Mouse (Mus musculus): ENCODE data around the gene Atp2a3.
A peak's percentile ranks its signal among the peaks of the same experiment; 100 is the strongest.

Gene Atp2a3

DNA sequence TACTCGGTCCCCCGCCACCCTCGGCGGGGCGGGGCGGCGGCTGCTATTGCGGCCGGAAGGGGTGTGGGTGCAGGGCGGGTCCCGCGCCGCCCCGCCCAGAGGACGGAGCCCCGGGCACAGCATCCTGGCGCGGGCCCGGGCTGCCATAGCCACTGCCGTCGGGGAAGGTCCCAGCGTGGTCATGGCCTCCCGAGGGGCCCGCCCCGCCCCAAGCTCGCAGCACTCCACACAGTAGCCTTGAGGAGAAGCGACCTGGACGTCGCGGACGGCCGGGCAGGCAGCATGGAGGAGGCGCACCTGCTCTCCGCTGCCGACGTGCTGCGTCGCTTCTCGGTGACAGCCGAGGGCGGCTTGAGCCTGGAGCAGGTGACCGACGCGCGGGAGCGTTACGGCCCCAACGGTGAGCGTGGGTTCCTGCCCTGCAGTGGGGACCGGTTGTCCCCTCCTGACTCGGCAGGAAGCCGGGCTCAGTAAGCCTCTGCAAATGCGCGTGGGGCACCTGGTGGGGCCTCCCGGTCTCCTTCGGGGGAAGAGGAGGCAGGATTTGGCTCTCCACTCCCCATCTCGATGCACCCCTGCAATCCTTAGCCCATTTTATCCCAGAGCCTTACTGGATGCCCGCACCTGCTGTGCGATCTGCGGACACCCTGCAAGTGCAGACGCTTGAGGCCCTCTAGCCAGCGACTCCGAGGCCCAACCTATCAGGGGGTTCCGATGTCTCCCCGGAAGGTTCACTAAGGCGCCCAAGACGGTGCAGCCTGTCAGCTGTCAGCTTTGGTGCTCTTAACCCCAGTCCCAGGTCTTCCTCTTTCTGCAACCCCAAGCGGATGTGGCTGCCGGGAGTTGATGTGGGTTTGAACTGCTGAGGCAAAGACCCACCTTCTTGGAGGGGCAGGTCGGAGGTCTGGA, at the start of gene Atp2a3:
Gene Atp2a3 (plus strand): TSS at position 98 of the 909 bp plus-strand sequence.
- DNase-seq: peak; percentile 56

DNA sequence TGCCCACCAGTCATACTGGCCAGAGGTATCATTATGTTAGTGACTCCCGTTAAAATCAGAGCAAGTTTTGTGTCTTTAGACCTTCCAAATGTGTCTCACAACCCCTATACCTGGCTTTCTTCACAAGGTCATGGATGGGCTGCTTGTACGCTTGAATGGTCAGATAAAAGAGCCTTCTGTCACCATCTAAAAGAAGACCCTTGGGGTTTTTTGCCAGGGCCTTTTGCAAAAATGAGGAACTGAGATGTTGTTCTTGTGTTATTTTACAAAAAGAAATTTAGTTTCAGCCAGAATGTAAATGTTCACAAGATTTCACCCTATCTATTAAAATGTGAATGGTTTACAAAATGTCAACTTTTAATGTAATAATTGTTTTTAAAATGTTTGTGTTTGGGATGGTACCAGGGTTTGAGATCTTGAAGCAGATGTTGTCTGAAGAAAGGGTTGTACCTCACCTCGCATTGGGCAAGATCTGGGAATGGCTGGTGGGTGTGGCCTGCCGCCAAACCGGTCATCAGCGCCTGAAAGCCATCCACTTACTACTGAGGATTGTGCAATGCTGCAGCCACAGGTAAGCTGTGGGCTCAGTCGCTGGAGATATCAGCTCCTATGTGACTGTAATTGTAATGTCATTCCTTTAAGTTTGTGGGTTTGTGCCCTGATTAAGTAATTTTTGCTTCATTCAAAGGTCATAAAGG, 43.5 kb upstream of the Atp2a3 start:
- DNase-seq: no peak

DNA sequence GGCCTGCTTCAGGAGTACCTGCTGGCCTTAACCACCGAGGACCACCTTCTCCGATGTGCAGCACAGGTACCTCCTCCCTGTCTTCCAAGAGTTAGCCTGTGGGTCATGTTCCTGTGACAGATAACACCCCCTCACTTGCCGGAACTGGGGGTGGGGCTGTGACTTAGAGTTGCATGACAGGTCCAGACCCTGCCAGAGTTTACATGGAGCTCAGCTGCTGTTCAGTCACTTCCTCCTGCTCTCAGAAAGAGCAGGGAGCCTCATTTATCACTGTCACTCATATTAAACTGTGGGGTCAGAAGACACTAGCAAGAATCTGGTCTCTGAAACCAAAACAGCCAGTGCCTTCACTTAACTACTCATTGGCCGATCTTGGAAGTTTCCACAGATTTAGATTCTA, 37.9 kb upstream of the Atp2a3 start:
- DNase-seq: peak; percentile 80

DNA sequence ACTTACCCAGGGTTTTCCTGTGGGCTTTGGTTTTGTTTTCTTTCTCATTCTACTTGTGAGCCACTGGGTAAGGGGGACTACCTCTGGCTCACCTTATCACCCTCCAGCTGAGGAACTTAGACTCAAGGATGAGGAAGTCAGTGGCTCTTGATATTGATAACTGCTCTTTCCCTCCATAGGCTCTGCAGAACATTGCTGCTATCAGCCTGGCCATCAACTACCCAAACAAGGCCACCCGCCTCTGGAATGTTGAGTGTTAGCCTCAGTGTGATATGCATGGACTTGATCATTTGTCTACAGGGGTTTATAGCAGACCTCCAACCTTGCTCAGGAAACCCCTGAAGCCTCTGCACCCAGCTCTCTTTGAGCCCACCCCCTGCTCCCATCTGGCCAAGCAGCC, 36.5 kb upstream of the Atp2a3 start:
- DNase-seq: no peak

DNA sequence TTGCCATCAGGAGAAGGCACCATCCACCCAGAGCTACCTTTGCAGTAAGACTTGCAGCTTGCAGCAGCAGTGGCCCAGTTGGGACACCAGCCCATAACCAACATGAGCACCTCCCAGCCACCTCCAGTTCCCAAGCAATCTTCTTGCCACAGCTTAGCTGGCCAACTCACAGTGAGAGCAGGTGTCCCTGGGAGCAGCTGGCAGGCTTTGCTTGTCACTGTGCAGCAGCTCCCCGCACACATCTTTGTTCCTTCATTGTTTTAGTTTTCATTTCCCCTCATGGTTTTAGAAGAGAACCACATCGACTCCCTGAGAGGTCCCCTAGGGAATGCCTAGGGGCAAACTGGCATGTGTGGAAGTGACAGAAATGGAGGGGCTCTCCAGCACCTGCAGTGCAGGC, 35.9 kb upstream of the Atp2a3 start:
- DNase-seq: no peak

DNA sequence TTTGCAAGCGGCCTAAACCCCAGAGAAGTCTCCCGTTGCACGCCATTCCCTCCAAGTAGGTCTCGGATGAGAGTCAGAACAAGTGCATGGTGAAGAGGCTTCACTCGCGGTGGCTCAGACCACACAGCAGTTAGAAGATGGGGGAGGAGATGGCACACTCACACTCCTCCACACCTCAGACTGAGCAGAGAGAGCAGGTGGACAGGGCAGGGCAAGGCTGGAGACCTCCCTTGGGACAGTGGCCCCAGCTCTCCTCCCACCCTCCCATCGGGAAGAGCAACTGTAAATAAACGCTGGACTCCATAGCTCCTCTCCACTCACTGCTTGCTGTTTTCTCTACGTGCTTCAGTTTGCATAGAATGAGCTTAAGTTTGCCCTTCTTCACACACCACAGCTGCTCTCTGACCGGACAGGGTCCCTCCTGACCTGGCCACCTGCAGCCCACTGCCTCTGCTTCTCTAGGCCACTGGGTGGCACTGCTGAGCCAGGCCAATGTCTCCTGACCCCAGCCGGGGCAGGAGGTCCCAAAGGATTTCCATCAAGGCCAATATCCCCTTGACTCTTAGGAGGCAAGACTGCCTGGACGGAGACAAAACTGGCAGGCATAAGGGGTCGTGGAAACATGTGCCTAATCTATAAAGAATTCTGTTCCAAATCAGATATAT, 34.6 kb upstream of the Atp2a3 start:
- peak; percentile 83 for DNase-seq

DNA sequence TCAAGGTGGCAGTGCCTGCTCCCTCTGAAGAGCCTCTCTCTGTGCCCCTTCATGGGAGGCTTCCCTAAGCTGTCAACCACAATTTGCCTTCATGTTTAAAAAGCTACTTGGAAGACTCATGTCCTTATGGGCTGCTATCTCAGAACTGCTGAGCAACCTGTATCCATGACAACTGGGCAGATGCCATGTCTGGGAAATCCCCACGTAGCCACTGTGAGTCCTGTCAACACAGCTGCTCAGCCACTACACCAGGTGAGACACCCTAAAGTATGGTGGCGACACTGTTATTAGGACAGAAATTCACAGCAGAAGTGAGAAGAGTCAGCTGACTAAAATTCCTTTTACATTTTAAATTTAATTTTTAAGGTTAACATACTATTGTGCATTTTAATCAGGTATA, 32.5 kb upstream of the Atp2a3 start:
- no peak for DNase-seq

DNA sequence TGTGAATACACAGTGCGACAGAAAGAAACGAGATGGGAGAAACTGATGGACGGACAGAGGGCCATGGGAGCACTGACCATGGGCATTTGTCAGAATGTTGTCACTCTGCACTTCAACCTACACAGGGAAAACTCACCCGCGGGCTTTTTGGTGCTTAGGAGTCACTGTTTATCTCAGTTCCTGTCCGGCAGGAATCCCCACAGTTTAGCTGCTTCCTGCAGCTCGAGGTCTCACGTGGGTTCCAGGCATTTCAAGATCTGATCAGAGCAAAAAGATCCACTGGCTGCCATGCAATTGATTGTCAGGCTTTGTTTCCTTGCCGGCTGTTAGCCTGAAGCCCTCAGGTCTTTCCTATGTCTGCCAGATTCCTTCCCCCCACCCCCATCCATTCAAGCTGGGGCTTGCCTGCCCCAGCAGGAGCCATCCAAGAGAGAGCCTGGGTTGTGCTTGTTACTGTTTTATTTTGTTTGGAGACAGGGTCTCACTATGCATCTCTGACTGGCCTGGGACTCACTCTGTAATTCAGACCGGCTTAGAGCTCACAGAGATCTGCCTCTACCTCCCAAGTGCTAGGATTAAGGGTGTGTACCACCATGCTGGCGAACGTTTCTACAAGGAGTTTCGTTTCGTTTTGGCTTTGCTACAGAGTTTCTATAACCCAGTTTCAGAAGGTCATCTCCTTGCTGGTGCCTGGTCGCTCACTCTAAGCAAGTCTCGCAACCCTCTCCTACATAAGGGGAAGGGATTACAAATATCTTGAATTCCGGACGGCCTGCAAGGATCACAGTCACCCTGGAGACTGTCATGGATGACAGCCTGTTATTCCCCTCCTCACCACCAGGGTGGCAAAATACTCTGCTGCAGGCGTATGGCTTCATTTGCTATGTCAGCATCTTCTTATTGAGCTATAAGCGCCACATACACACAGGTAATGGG, 20.5 kb upstream of the Atp2a3 start:
- peak; percentile 55 for DNase-seq

DNA sequence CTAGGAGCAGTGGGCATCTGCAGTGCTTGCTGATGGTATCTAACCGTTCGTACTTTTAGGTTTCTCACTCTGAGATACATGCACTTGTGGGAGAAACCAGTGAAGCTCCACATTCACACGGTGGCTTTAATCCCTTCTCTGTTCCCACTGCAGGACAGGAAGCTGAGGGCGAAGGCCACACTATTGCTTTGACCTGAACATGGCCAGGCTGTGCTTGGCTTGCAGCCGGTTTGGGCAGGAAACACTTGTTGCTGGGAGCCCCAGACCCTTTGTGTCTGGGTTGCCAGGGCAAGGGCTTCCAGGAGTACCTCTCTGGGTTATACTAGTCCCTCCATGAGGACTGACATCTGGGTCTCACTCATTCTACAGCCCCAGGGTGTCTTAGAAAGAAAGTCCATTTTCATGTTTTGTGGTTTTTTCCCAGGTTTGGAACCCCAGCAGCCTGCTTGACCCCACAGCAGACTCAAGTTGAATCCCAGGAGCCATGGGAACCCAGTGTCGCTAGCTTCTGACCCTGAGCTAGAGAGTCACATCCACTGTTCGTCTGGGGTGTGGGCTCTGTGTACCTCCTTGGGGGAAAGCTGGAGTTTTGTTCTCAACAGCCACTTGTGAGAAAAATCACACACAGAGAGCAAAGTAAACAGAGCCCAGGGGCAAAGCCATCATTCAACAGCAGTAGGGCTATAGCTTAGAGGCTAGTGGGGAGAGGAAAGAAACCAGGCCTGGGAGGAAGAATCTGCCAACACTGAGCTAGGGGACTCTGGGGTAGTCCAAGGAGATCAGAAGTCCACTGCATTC, 15.8 kb upstream of the Atp2a3 start:
- DNase-seq: peak; percentile 70

DNA sequence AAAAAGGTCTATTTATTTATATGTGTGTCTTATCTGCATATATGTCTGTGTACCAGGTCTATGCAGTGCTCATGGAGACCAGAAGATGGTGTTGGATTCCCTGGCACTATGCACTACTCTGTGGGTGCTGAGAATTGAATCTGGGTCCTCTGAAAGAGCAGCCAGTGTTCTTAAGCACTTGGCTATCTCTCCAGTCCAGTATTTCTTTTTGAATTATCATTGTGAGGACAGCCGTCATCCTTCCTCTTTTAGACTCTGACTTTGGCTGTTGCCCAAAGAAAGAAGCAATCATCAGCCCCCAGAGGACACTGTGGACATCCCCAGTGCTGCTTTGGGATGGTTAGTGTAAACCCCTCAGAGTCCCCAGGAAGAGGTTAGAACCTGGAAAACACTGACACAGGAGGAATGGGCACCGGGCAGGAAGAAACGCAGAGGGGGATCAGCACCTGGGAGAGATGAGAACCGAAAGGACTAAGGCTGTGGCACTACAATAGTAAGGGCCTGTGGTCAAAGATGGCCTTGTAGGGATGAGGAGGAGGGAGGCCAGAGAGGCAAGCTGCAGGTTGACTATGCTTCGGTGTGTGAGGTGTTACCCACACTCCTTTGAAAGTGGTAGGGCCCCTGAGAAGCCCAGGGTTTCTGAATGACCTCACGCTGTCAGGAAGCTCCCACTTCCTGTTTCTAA, 15.0 kb upstream of the Atp2a3 start:
- no peak for DNase-seq

DNA sequence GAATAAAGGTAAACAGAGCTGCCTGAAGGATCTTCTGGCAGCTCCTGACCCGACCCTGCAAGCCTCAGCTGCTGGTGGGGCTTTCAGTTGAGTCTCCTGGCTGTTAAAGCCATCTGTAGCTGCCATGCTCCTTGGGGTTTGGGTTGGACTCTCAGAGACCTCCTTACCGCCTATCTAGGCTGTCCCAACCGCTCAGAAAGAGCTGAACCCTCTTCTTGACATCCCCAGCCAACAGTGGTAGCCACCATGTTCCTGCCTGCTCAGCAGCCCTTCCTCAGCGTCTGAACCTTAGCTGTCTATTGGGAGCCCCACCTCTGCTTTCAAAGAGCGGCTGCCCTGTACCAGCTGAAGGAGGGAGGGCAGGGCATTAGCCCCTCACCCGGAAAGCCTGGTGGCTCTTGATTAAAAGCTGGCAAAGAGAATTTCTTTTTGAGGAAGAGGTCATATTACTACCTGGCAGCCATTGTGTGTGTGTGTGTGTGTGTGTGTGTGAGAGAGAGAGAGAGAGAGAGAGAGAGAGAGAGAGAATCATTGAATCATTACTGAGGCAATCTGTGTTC, 14.3 kb upstream of the Atp2a3 start:
- no peak for DNase-seq

DNA sequence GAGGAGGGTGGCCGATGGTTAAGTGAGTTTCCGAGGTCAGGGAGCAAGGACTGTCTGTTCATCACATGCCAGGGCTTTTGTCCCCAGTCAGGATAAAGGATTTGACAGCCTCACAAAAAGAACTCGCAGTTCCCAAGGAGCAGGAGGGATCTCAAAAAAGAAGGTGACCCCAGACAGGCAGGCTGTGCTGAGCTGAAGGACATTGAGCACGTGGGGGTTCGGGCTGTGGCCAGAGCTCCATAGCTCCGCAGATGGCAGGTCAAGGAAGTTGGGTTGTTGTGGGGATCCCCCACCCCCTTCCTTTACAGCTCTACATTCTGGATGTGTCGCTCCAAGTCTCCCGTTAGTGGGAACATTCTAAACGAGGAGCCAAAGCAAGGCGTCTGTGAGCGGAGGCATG, 13.1 kb upstream of the Atp2a3 start:
- DNase-seq: no peak

DNA sequence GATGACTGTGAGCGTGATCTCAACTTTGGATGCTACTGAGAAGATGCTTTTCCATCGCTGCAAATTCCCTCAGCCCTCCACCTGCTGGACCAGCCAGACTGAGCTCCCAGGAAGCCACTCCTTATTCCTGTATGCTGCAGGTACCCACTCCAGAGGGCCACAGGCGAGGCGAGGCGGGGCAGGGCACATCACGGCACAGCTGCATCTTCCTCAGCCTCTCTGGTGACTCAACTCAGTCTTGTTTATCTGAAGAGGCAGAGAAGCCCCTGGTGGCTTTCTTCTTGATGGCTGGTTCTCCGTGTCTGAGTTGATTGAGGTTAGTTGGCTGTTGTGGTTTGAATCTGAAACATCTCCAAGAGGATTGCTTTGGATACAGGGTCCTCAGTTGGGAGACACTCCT, 12.7 kb upstream of the Atp2a3 start:
- DNase-seq: no peak

DNA sequence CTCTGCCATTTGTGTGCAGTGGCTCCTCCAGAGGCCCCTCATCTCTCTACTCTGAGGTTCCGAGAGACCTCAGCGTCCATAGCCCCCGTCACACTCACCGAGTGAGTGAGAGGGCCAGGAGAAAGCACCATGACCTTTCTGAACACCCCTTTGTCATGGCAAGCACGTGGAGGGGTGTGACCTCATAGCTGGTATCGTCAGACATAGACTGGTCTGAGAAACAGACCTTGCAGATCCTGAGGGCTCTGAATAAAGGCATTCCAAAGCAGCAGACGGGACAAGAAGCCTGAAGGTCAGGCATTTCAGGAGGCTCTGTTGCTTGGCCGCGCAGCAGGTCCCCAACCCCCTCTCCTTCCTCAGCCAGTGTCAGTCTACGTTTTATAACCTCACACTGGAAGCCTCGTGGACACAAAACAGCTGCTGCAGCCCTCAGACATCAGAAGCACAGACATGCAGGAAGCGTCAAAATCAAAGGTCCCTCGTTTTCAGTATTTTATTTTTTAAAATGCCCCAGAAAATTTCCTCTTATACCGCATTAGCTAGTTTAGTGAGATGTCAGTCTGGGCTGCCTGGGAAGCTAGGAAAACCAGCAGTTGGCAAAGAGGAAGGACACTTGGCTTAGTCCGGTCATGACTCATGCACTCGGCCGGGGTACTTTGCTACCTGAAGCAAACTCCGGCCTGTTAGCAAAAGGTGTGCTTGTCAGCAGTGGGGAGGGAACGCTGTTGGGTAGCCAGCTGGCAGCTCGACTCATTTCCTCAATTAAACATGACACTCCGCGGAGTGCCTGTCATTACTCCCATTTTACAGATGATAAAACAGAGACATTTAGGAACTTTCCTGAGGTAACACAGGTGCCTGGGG, 9.6 kb upstream of the Atp2a3 start:
- DNase-seq: peak; percentile 73

DNA sequence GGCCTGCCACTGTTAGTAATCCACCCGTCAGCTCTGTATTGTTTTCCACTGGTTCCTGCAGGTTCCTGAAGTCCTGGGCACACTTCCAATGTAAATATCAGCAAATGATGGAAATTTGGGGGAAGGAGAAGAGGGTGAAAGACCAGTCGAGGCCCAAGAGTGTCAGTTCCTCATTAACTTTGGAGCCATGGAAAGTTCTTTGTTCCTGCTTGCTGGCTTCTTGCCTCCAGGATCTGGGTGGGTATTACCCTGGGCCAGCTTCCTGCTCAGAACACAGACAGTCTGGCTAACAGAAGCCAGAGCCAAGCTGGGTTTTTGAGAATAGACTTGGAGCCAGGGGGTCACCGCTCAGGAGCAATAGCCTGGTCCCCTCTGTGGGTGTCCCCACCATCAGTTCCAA, 8.7 kb upstream of the Atp2a3 start:
- peak; percentile 52 for DNase-seq

DNA sequence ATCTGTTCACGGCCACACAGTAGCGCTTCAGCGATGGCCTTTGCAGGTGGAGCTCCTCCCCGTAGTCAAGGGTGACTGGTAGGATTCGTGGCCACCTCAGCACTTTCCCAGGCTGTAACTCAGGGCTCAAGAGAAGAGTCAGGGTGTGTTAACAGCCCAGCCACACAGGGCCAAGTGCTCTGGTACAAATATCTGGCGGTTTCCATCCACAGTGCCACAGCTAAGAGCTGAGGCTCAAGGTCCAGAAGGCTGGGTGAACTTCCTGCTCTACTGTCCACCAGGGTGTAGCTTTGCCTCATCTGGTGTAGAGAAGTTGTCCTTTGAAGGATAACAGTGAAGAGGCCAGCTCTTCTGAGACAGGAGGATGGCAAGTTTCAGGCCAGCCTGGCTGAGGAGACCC, 8.3 kb upstream of the Atp2a3 start:
- no peak for DNase-seq

DNA sequence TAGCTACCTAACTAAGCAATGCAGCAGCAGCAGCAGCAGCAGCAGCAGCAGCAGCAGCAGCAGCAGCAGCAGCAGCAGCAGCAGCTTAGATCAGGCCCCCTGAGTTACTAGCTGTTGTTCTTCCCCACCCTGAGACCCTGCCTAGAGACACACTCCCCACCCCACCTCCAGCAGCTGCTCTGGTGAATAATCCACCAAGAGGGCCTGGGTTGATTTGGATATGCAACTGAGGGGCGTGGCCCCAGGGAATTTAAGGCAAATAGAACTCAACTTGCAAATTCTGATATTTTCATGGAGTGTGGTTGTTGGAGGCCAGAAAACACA, 7.9 kb upstream of the Atp2a3 start:
- DNase-seq: no peak

DNA sequence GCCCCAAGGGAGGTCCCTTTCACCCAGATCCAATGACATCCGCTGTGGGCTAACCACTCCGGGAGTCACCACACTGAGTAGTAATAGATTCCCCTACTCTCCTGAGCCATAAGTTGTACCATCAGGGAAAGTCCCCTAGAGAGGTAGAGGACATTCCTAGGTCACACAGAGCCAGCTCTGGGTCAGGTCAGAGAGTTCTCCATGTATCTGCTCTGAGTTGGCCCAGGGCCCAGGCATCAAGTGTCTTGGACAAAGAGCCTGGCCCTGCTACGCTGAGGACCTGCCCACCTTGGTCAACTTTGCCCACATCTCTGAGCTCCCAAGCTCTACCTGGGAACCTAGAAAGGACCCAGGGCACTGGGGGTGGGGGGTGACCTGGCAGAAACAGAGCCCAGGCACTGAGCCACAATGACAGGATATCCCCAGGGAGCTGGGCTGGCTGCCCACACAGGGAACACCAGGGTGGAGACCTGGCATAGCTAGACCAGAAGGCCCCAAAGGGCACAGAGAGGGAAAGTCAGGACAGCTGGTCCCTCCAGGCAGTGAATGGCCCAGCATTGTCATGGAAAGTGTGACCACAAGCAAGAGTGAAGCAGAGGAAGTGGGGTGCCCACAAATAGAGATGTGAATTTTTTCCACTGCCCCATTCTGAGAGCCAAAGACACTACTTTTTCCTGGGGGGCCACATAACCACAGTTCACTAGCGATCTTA, 7.4 kb upstream of the Atp2a3 start:
- DNase-seq: peak; percentile 65

DNA sequence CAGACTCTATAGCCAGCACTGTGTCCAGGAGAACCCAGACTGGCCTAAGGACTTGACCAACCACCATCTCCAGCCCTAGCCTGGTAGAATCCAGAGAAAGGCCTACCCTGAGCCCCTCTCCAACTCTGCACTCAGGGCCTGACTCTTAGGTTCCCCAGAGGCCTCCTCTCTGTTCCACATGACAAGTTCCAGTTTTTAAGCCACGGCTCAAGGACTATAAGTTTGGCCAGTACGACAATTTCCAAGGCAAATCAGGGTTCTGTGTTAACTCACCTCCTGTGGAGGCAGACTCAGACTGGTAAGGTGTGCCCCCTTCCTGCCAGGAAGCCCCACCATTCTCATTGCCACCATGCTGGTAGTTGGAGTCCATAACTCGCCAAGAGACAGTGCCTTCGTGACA, 6.8 kb upstream of the Atp2a3 start:
- no peak for DNase-seq

Data from kidney, postnatal 10 days (tissue).